Mouse (Mus musculus): ENCODE measurements at regions not wholly inside any gene's neighbourhood (a gene's known extent, or its start where the extent isn't known, plus 50 kb on each side); places are given as distances from the start of the nearest gene placed in this dataset.

DNA sequence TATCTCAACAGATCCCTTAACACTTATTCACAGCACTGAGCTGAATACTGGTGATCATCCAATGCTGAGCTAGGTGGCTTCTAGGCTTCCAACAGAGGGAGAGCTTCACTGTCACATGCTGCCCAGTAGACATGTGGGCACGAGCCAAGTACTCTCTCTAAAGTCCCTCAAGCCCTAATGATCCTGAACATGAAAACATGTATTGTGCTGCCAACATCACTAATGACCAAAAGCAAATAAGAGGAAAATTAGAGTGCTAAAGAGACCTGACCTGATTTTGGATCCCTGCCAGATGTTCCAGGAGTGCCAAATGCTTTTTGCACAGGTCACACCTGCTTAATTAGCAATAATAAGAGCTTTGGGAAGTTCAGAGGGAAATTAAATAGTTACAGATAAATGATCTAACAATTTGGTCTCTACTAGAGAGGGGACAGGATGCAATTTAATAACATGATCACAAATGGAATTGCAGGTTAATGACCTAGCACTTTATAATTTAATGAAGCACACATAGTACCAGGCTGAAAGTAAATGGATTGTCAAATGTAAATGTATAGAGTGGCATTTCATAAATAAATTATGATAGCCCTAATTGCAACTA, 215.6 kb upstream of the Ins1 start:
- no peak for DNase-seq (ENCODE audit: low spot score)

DNA sequence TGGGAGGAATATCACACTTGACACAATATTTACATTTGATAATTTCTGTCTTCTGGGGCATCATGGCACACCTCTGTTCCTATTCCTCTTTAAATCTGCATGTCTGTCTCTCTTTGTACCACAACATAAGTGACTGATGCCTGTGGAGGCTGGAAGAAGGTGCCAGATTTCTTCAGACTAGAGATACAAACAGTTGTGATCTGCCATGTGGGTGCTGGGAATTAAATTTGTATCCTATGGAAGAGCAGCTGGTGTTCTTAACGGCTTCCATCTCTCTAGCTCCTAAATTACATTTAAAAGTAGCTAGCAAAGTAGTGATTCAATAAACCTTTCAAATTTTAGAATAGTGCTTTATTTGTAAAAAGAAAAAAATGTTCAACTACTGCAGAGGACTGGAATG, 195.3 kb upstream of the Ins1 start:
- DNase-seq (ENCODE audit: low spot score) = peak; percentile 7

DNA sequence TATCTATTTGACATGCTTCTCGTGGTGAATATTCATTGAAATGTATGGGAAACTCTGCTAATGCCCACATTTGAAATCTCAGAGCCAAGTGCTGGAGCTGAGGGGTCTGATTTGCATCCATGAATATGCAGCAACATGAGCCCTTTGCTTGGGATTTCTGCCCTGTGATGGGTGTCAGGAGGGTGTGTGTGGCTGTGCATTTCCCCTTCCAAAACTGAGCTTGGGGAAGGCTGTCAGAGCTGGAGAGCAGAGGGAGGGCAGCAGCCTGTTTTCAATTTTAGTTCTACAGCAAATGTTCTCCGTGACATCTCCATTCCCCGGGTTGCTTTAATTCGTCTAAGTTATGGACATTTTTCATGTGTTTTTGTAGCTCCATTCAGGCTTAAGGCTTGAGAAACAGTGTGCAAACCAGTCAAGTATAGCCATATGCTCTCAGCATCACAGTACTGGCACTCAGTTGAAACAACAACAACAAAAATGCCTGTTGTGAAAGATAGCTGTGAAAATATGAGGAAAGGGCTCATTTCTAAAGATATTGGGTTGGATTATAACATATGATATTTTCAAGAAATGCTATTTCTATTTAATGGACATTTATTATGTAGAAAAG, 194.1 kb upstream of the Ins1 start:
- no peak for DNase-seq (ENCODE audit: low spot score)

DNA sequence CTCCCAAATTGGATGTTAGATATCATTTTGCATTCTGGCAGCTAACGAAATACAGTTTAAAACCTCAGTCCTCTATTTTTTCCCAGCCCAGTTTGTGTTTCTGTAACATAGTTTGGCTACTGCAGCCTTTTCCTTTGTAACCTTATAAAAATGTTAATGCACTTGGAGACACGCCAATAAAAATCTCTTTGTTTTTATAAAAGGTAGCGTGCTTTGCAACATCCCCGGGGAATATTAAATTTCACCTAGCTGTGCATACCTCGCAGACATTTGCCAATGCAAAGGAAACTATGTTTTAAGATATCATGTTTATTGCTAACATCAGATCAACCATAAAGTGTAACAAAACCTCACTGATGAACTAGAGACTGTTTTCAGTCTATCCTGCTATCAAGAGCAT, 192.9 kb upstream of the Ins1 start:
- no peak for DNase-seq (ENCODE audit: low spot score)

DNA sequence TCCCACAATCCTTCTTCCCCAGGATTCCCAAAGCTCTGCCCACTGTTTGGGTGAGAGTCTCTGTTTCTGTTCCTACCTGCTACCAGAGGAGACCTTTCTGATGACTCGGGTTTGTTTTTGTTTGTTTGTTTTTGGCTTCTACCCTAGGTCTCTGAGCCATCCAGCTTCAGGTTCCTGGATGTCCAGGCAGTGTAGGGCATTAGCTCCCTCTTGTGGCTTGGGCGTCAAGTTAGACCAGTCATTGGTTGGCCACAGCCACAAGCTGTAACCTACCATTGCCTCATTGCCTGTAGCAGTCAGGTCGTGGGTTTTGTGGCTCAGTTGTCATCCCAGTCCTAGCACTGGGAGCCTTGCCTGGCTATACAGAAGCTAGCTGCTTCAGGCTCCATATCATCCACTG, 185.1 kb upstream of the Ins1 start:
- DNase-seq (ENCODE audit: low spot score) = no peak

DNA sequence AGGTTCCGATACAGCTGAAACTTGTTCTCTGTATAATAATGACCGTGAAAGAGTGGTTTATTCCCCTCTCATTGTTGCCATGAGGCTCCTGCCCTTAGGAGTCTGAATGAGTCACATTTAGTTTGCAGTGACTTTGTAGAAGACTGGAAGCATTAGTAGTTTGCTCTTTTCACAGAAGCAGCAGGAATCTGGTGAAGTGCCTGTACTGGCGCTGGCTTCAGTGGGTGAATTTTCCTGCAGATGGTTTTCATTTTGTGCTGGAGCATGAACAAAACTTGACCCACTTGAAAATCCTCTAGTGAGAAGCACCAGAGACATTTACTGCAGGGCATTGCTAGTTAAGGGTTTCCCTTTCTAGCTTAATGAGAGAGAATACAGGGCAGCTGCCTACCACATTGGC, 151.7 kb upstream of the Ins1 start:
- DNase-seq (ENCODE audit: low spot score) = no peak

All from left cerebral cortex, adult 11 months (tissue).